Comparison of ENCODE assay signal across 11 mouse cellular contexts in the genomic region with DNA sequence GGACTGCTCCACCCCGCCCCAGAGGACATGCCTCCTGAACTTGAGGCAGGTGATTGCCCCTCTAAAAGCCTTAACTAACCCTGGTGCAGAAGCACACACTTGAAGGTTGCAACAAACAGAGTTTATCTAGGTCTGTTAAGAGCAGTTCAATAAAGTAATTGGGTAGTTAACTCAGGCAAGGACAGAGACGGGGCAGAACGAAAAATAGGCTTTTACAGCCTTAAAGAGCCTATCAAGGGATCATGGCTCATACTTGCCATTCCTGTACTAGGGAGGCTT. TPM values are rescaled to one million over a fixed set of nuclear protein-coding genes. Genes with fewer than 3 reads are reported as not detected.
A peak's percentile ranks its signal among the peaks of the same experiment; 100 is the strongest.
DNase-seq lines count a peak whose midpoint lies in the region; ATAC-seq and TF ChIP-seq lines count a peak whose summit lies in the region.
"Had no signal": no experiment of that assay in that cellular context is flagged by ENCODE, and none has a peak within 500 bp of the region (broad histone marks: within the 10 kb centered on the region; RNA-seq: fewer than 3 reads in every experiment).

No protein-coding gene starts in this region.

- H3K27ac ChIP-seq in kidney, embryonic 15.5 days: peak overlapping the region; percentile 74
- no peak overlapping the region for H3K27ac ChIP-seq in CH12.LX (ENCODE audit: insufficient read depth, low read depth)
- peak overlapping the region; percentile 75; the same call in 1 of the 2 replicates for H3K27ac ChIP-seq in limb, embryonic 14.5 days (replicated peaks; ENCODE audit: low read depth, low read length)

- peak overlapping the region; percentile 59 for H3K4me3 ChIP-seq in erythroblast, embryonic 14.5 days (replicated peaks)
- H3K4me3 ChIP-seq in kidney, embryonic 15.5 days (replicated peaks): no peak overlapping the region
- peak overlapping the region in 2 of 3 experiments; percentile 49 to 62 for H3K4me3 ChIP-seq in CH12.LX (replicated peaks in 1 of 3; ENCODE audit: low read depth in 2 of 3, low read length in 2 of 3, poor library complexity in 1 of 3)
- no peak overlapping the region for H3K4me3 ChIP-seq in limb, embryonic 14.5 days (replicated peaks; ENCODE audit: low read length)

- DNase-seq in kidney, postnatal 36 days: no peak
- DNase-seq in CH12.LX (ENCODE audit: extremely low read depth): no peak
- DNase-seq in limb, embryonic 14.5 days (ENCODE audit: low spot score): no peak
- DNase-seq in urinary bladder, postnatal 10 days (ENCODE audit: low spot score): no peak
- DNase-seq in thymus, postnatal 4 days: no peak
- DNase-seq: right cerebral cortex, postnatal 25 days had no signal

- H3K79me2 ChIP-seq in CH12.LX (replicated peaks; ENCODE audit: control insufficient read depth, extremely low read depth, insufficient read depth, poor library complexity, severe bottlenecking): no peaks in the 10 kb centered on the region

- peaks cover 19% of the 10 kb centered on the region for H3K36me3 ChIP-seq in erythroblast, embryonic 14.5 days (ENCODE audit: control insufficient read depth)
- peaks cover 25% of the 10 kb centered on the region for H3K36me3 ChIP-seq in kidney, embryonic 15.5 days
- peaks cover 8 to 36% of the 10 kb centered on the region in 2 experiments for H3K36me3 ChIP-seq in CH12.LX (replicated peaks in 1 of 2; ENCODE audit: control insufficient read depth in 1 of 2, insufficient read depth in 1 of 2, low read length in 1 of 2)
- peaks cover 30% of the 10 kb centered on the region for H3K36me3 ChIP-seq in limb, embryonic 14.5 days (ENCODE audit: control insufficient read depth, insufficient read depth, low read length)

- no peak for TF ChIP-seq POLR2A in CH12.LX (IDR thresholded peaks at IDR 0.05; ENCODE audit: low read depth, low read length)
- TF ChIP-seq POLR2A in limb, embryonic 14.5 days (IDR thresholded peaks at IDR 0.05; ENCODE audit: borderline replicate concordance, extremely low read depth, insufficient read depth, insufficient read length): no peak

- in situ Hi-C loops in CH12.LX (cut with MboI; ENCODE audit: low pct_ligation_motif_present, low pct_unique_long_range_greater_than_20kb, low sequenced_read_pairs): no loop called here

- TF ChIP-seq CTCF in CH12.LX (conservative IDR thresholded peaks at IDR 0.05 in 1 of 2, IDR thresholded peaks at IDR 0.05 in 1 of 2; ENCODE audit: low read depth in 2 of 2, low read length in 2 of 2): no peak

- 45% methylated on average over 3 of the region's 3 CpGs for WGBS in kidney, embryonic 15.5 days
- 57% methylated on average over 3 of the region's 3 CpGs for WGBS in limb, embryonic 14.5 days

- no peak for TF ChIP-seq EP300 in CH12.LX (IDR thresholded peaks at IDR 0.05; ENCODE audit: low read length)

- TF ChIP-seq RAD21 in CH12.LX (IDR thresholded peaks at IDR 0.05; ENCODE audit: low read depth, low read length): no peak

- H3K9me3 ChIP-seq in erythroblast, embryonic 14.5 days (ENCODE audit: control insufficient read depth, low read length): peaks cover 4% of the 10 kb centered on the region
- no peaks in the 10 kb centered on the region for H3K9me3 ChIP-seq in kidney, embryonic 15.5 days (replicated peaks)
- peaks cover 4% of the 10 kb centered on the region for H3K9me3 ChIP-seq in CH12.LX (replicated peaks; ENCODE audit: low read length)
- H3K9me3 ChIP-seq in limb, embryonic 14.5 days (ENCODE audit: control insufficient read depth, low read length): no peaks in the 10 kb centered on the region

- peak overlapping the region; percentile 42; the same call in 1 of the 2 replicates for H3K9ac ChIP-seq in kidney, embryonic 15.5 days
- peak overlapping the region; percentile 73 for H3K9ac ChIP-seq in CH12.LX (ENCODE audit: insufficient read depth, low read depth)
- H3K9ac ChIP-seq in limb, embryonic 14.5 days (ENCODE audit: low read depth, low read length, severe bottlenecking): no peak overlapping the region

- peak overlapping the region; percentile 64 for H3K4me2 ChIP-seq in kidney, embryonic 15.5 days
- peak overlapping the region; percentile 64 for H3K4me2 ChIP-seq in CH12.LX (ENCODE audit: insufficient read depth, low read depth, poor library complexity, severe bottlenecking)
- no peak overlapping the region; the same call in 1 of the 2 replicates for H3K4me2 ChIP-seq in limb, embryonic 14.5 days (replicated peaks; ENCODE audit: low read depth, low read length, severe bottlenecking)

- ATAC-seq in erythroblast, adult 5-6 weeks (replicated peaks; ENCODE audit: low FRiP score, poor library complexity, severe bottlenecking): no peak
- no peak for ATAC-seq in kidney, embryonic 15.5 days (replicated peaks; ENCODE audit: low FRiP score)
- no peak for ATAC-seq in limb, embryonic 14.5 days (ENCODE audit: low FRiP score, low read depth)

- no peaks in the 10 kb centered on the region for H3K27me3 ChIP-seq in erythroblast, embryonic 14.5 days (ENCODE audit: control insufficient read depth)
- H3K27me3 ChIP-seq in kidney, embryonic 15.5 days: no peaks in the 10 kb centered on the region
- no peaks in the 10 kb centered on the region for H3K27me3 ChIP-seq in CH12.LX (replicated peaks)
- H3K27me3 ChIP-seq in limb, embryonic 14.5 days (ENCODE audit: control insufficient read depth, insufficient read depth, low read length): no peaks in the 10 kb centered on the region

- peaks cover 62% of the 10 kb centered on the region for H3K4me1 ChIP-seq in erythroblast, embryonic 14.5 days (ENCODE audit: control insufficient read depth)
- H3K4me1 ChIP-seq in kidney, embryonic 15.5 days: peaks cover 58% of the 10 kb centered on the region
- H3K4me1 ChIP-seq in CH12.LX (ENCODE audit: control insufficient read depth in 1 of 2, insufficient read depth in 2 of 2): peaks cover 9 to 54% of the 10 kb centered on the region in 2 experiments; a peak in 2 of 4 replicates
- peaks cover 25% of the 10 kb centered on the region for H3K4me1 ChIP-seq in limb, embryonic 14.5 days (ENCODE audit: control insufficient read depth, insufficient read depth, low read length)

- dilution Hi-C loops in CH12.LX (cut with MboI; ENCODE audit: extremely low pct_ligation_motif_present, extremely low pct_unique_long_range_greater_than_20kb, low sequenced_read_pairs): no loop called here

RNA-seq across cellular contexts. Expression of gene Irf2bp1, which starts 2.1 kb away (rescaled TPM):
- 5.0 and 5.5 TPM in 2 replicates for polyA plus RNA-seq in erythroblast, embryonic 14.5 days (2012)
- total RNA-seq in erythroblast, adult 5-6 weeks (2015; ENCODE audit: low replicate concordance): 5.6 and 7.3 TPM in 2 replicates
- 0.77 and 3.9 TPM in 2 replicates for total RNA-seq in erythroblast, adult 5-6 weeks (2017; ENCODE audit: low replicate concordance)
- polyA plus RNA-seq in kidney, embryonic 15.5 days (2015; fragmentation: Nextera tagmentation; extraction: Ambion mirVana): 21.4 and 24.1 TPM in 2 replicates
- total RNA-seq in CH12.LX (2012; rRNA removed): 11.8 and 12.8 TPM in 2 replicates
- total RNA-seq in CH12.LX (2014; rRNA removed): 3.7 and 4.9 TPM in 2 replicates
- polyA plus RNA-seq in CH12.LX (2012; ENCODE audit: insufficient read length, low read depth): 6.6 and 7.1 TPM in 2 replicates
- 36.1 and 46.8 TPM in 2 replicates for polyA plus RNA-seq in limb, embryonic 14.5 days (2012; rRNA removed)
- 34.2 and 37.3 TPM in 2 replicates for polyA plus RNA-seq in limb, embryonic 14.5 days (2014; fragmentation: Nextera tagmentation; extraction: Ambion mirVana)

RNA-seq across cellular contexts. Expression of gene Mypop, which starts 10.7 kb away (rescaled TPM):
- polyA plus RNA-seq in erythroblast, embryonic 14.5 days (2012): 0.02 TPM in 1 of 2 replicates, not detected in the other
- total RNA-seq in erythroblast, adult 5-6 weeks (2015; ENCODE audit: low replicate concordance): not detected in 2 replicates
- total RNA-seq in erythroblast, adult 5-6 weeks (2017; ENCODE audit: low replicate concordance): 0.43 TPM in 1 of 2 replicates, not detected in the other
- polyA plus RNA-seq in kidney, embryonic 15.5 days (2015; fragmentation: Nextera tagmentation; extraction: Ambion mirVana): 3.5 and 3.9 TPM in 2 replicates
- total RNA-seq in CH12.LX (2012; rRNA removed): 2.5 and 2.8 TPM in 2 replicates
- total RNA-seq in CH12.LX (2014; rRNA removed): 1.2 and 1.3 TPM in 2 replicates
- 4.1 and 4.7 TPM in 2 replicates for polyA plus RNA-seq in CH12.LX (2012; ENCODE audit: insufficient read length, low read depth)
- 13.6 and 19.3 TPM in 2 replicates for polyA plus RNA-seq in limb, embryonic 14.5 days (2012; rRNA removed)
- polyA plus RNA-seq in limb, embryonic 14.5 days (2014; fragmentation: Nextera tagmentation; extraction: Ambion mirVana): 5.3 and 5.7 TPM in 2 replicates

RNA-seq across cellular contexts. Expression of gene Nanos2, which starts 14.5 kb away (rescaled TPM):
- polyA plus RNA-seq in erythroblast, embryonic 14.5 days (2012): not detected in 2 replicates
- total RNA-seq in erythroblast, adult 5-6 weeks (2015; ENCODE audit: low replicate concordance): not detected in 2 replicates
- total RNA-seq in erythroblast, adult 5-6 weeks (2017; ENCODE audit: low replicate concordance): not detected in 2 replicates
- not detected in 2 replicates for polyA plus RNA-seq in kidney, embryonic 15.5 days (2015; fragmentation: Nextera tagmentation; extraction: Ambion mirVana)
- total RNA-seq in CH12.LX (2012; rRNA removed): not detected in 2 replicates
- total RNA-seq in CH12.LX (2014; rRNA removed): not detected in 2 replicates
- polyA plus RNA-seq in CH12.LX (2012; ENCODE audit: insufficient read length, low read depth): not detected in 2 replicates
- polyA plus RNA-seq in limb, embryonic 14.5 days (2012; rRNA removed): 0.06 TPM in 1 of 2 replicates, not detected in the other
- polyA plus RNA-seq in limb, embryonic 14.5 days (2014; fragmentation: Nextera tagmentation; extraction: Ambion mirVana): not detected in 2 replicates

RNA-seq across cellular contexts. Expression of gene Foxa3, which starts 21.6 kb away (rescaled TPM):
- polyA plus RNA-seq in erythroblast, embryonic 14.5 days (2012): 0.05 and 0.07 TPM in 2 replicates
- total RNA-seq in erythroblast, adult 5-6 weeks (2015; ENCODE audit: low replicate concordance): not detected in 2 replicates
- total RNA-seq in erythroblast, adult 5-6 weeks (2017; ENCODE audit: low replicate concordance): not detected in 2 replicates
- polyA plus RNA-seq in kidney, embryonic 15.5 days (2015; fragmentation: Nextera tagmentation; extraction: Ambion mirVana): 1.2 and 1.3 TPM in 2 replicates
- total RNA-seq in CH12.LX (2012; rRNA removed): 0.08 TPM in 1 of 2 replicates, not detected in the other
- not detected in 2 replicates for total RNA-seq in CH12.LX (2014; rRNA removed)
- not detected in 2 replicates for polyA plus RNA-seq in CH12.LX (2012; ENCODE audit: insufficient read length, low read depth)
- polyA plus RNA-seq in limb, embryonic 14.5 days (2012; rRNA removed): 5.3 and 6.7 TPM in 2 replicates
- polyA plus RNA-seq in limb, embryonic 14.5 days (2014; fragmentation: Nextera tagmentation; extraction: Ambion mirVana): 3.1 and 3.2 TPM in 2 replicates
- total RNA-seq: left cerebral cortex, adult 8-10 months had no signal
- polyA plus RNA-seq: hindbrain, embryonic 16.5 days had no signal

RNA-seq across cellular contexts. Expression of gene Sympk, which starts 22.4 kb away (rescaled TPM):
- 21.6 and 22.6 TPM in 2 replicates for polyA plus RNA-seq in erythroblast, embryonic 14.5 days (2012)
- 15.2 and 35.9 TPM in 2 replicates for total RNA-seq in erythroblast, adult 5-6 weeks (2015; ENCODE audit: low replicate concordance)
- total RNA-seq in erythroblast, adult 5-6 weeks (2017; ENCODE audit: low replicate concordance): 7.8 and 21.0 TPM in 2 replicates
- 34.3 and 38.4 TPM in 2 replicates for polyA plus RNA-seq in kidney, embryonic 15.5 days (2015; fragmentation: Nextera tagmentation; extraction: Ambion mirVana)
- total RNA-seq in CH12.LX (2012; rRNA removed) (129 and 141 TPM in 2 replicates), CH12.LX (2014; rRNA removed) (42.0 and 43.7 TPM in 2 replicates)
- 97.4 and 111 TPM in 2 replicates for polyA plus RNA-seq in CH12.LX (2012; ENCODE audit: insufficient read length, low read depth)
- 97.0 and 113 TPM in 2 replicates for polyA plus RNA-seq in limb, embryonic 14.5 days (2012; rRNA removed)
- polyA plus RNA-seq in limb, embryonic 14.5 days (2014; fragmentation: Nextera tagmentation; extraction: Ambion mirVana): 23.0 and 27.5 TPM in 2 replicates

Comparison
In these comparisons a context has a peak if more than half of its experiments do, and no peak if none do; other contexts are left out.
1. H3K4me3 ChIP-seq: peak in erythroblast, embryonic 14.5 days (single experiment) and CH12.LX (2 of 3); none in kidney, embryonic 15.5 days (single experiment) and limb, embryonic 14.5 days (single experiment).